Mouse (Mus musculus): ENCODE data around the gene Anp32b. TPM values are rescaled to one million over a fixed set of nuclear protein-coding genes. Genes with fewer than 3 reads are reported as not detected.

Anp32b gene
- polyA plus RNA-seq, 1 experiment, result 204 TPM

GRCm38 (mm10) chr4:46475101-46475500, 24.4 kb downstream of the Anp32b start:
- H3K27ac ChIP-seq (ENCODE audit: insufficient read depth, low read depth, low read length), result no peak overlapping the region
- no peaks in the 10 kb centered on the region for H3K4me1 ChIP-seq (ENCODE audit: control insufficient read depth, insufficient read depth, low read length)
- H3K4me3 ChIP-seq (ENCODE audit: insufficient read depth, low read length), result no peak overlapping the region
- TF ChIP-seq CTCF (IDR thresholded peaks at IDR 0.05; ENCODE audit: low read depth, low read length) (no peak), POLR2A (IDR thresholded peaks at IDR 0.05; ENCODE audit: borderline replicate concordance, low read depth, low read length) (no peak)

GRCm38 (mm10) chr4:46479081-46479480, 28.4 kb downstream of the Anp32b start:
- TF ChIP-seq CTCF (IDR thresholded peaks at IDR 0.05; ENCODE audit: low read depth, low read length) (no peak), POLR2A (IDR thresholded peaks at IDR 0.05; ENCODE audit: borderline replicate concordance, low read depth, low read length) (no peak)
- Histone ChIP-seq H3K4me3 (ENCODE audit: insufficient read depth, low read length) (no peak overlapping the region), H3K4me1 (ENCODE audit: control insufficient read depth, insufficient read depth, low read length) (peaks cover 5% of the 10 kb centered on the region), H3K27ac (ENCODE audit: insufficient read depth, low read depth, low read length) (no peak overlapping the region)

- Histone ChIP-seq H3K27ac (ENCODE audit: insufficient read depth, low read depth, low read length) (peak overlapping the region; percentile 84), H3K4me1 (ENCODE audit: control insufficient read depth, insufficient read depth, low read length) (peaks cover 38% of the 10 kb centered on the region), H3K4me3 (ENCODE audit: insufficient read depth, low read length) (no peak overlapping the region)
- no peak for TF ChIP-seq POLR2A (IDR thresholded peaks at IDR 0.05; ENCODE audit: borderline replicate concordance, low read depth, low read length)
- TF ChIP-seq CTCF (IDR thresholded peaks at IDR 0.05; ENCODE audit: low read depth, low read length), result no peak
Measured at GRCm38 (mm10) chr4:46485696-46486417, 35.2 kb downstream of the Anp32b start.

GRCm38 (mm10) chr4:46487348-46487747, 36.6 kb downstream of the Anp32b start:
- TF ChIP-seq CTCF (IDR thresholded peaks at IDR 0.05; ENCODE audit: low read depth, low read length) (no peak), POLR2A (IDR thresholded peaks at IDR 0.05; ENCODE audit: borderline replicate concordance, low read depth, low read length) (no peak)
- H3K4me3 ChIP-seq (ENCODE audit: insufficient read depth, low read length), result no peak overlapping the region
- peak overlapping the region; percentile 41 for H3K27ac ChIP-seq (ENCODE audit: insufficient read depth, low read depth, low read length)
- peaks cover 38% of the 10 kb centered on the region for H3K4me1 ChIP-seq (ENCODE audit: control insufficient read depth, insufficient read depth, low read length)

- Histone ChIP-seq H3K4me3 (ENCODE audit: insufficient read depth, low read length) (peak within 1 kb of the TSS; percentile 89), H3K27ac (ENCODE audit: insufficient read depth, low read depth, low read length) (no peak within 1 kb of the TSS), H3K4me1 (ENCODE audit: control insufficient read depth, insufficient read depth, low read length) (peaks cover 32% of the 10 kb centered on the region)
- no peak for TF ChIP-seq POLR2A (IDR thresholded peaks at IDR 0.05; ENCODE audit: borderline replicate concordance, low read depth, low read length)
- TF ChIP-seq CTCF (IDR thresholded peaks at IDR 0.05; ENCODE audit: low read depth, low read length), result no peak
Measured at GRCm38 (mm10) chr4:46489028-46489925, 38.6 kb downstream of the Anp32b start, which contains the start of gene Nans. Gene Nans (plus strand): TSS chr4:46489248.

GRCm38 (mm10) chr4:46493071-46493470, 42.4 kb downstream of the Anp32b start:
- Histone ChIP-seq H3K4me3 (ENCODE audit: insufficient read depth, low read length) (no peak overlapping the region), H3K4me1 (ENCODE audit: control insufficient read depth, insufficient read depth, low read length) (peaks cover 7% of the 10 kb centered on the region), H3K27ac (ENCODE audit: insufficient read depth, low read depth, low read length) (no peak overlapping the region)
- TF ChIP-seq CTCF (IDR thresholded peaks at IDR 0.05; ENCODE audit: low read depth, low read length), result no peak
- no peak for TF ChIP-seq POLR2A (IDR thresholded peaks at IDR 0.05; ENCODE audit: borderline replicate concordance, low read depth, low read length)

GRCm38 (mm10) chr4:46495543-46495942, 44.8 kb downstream of the Anp32b start:
- TF ChIP-seq POLR2A (IDR thresholded peaks at IDR 0.05; ENCODE audit: borderline replicate concordance, low read depth, low read length) (no peak), CTCF (IDR thresholded peaks at IDR 0.05; ENCODE audit: low read depth, low read length) (no peak)
- H3K4me3 ChIP-seq (ENCODE audit: insufficient read depth, low read length), result no peak overlapping the region
- H3K27ac ChIP-seq (ENCODE audit: insufficient read depth, low read depth, low read length), result no peak overlapping the region
- H3K4me1 ChIP-seq (ENCODE audit: control insufficient read depth, insufficient read depth, low read length), result peaks cover under 1% of the 10 kb centered on the region; the same call in 1 of the 2 replicates

- H3K27ac ChIP-seq (ENCODE audit: insufficient read depth, low read depth, low read length), result no peak overlapping the region
- H3K4me3 ChIP-seq (ENCODE audit: insufficient read depth, low read length), result no peak overlapping the region
- H3K4me1 ChIP-seq (ENCODE audit: control insufficient read depth, insufficient read depth, low read length), result no peaks in the 10 kb centered on the region
- TF ChIP-seq POLR2A (IDR thresholded peaks at IDR 0.05; ENCODE audit: borderline replicate concordance, low read depth, low read length), result no peak
- TF ChIP-seq CTCF (IDR thresholded peaks at IDR 0.05; ENCODE audit: low read depth, low read length), result peak; percentile 83
Measured at GRCm38 (mm10) chr4:46497286-46497892, 46.7 kb downstream of the Anp32b start.

GRCm38 (mm10) chr4:46498511-46498910, 47.8 kb downstream of the Anp32b start:
- peak; percentile 26; the same call in 1 of the 2 replicates for TF ChIP-seq CTCF (IDR thresholded peaks at IDR 0.05; ENCODE audit: low read depth, low read length)
- TF ChIP-seq POLR2A (IDR thresholded peaks at IDR 0.05; ENCODE audit: borderline replicate concordance, low read depth, low read length), result no peak
- no peak overlapping the region for H3K27ac ChIP-seq (ENCODE audit: insufficient read depth, low read depth, low read length)
- no peaks in the 10 kb centered on the region for H3K4me1 ChIP-seq (ENCODE audit: control insufficient read depth, insufficient read depth, low read length)
- no peak overlapping the region for H3K4me3 ChIP-seq (ENCODE audit: insufficient read depth, low read length)

All from bone marrow macrophage, adult 2 months (primary cell).